Mouse (Mus musculus) heart, postnatal 36 days (tissue): ENCODE data around the gene Zfp174. TPM values are rescaled to one million over a fixed set of nuclear protein-coding genes. Genes with fewer than 3 reads are reported as not detected.

Experiments used
- DNase-seq, 2 experiments: peaks; one replicate each; pipeline ENCODE4 v3.0.0; 2021 to 2022
- intact Hi-C: fragments of 180-260 bp; cut with DNase I; formaldehyde crosslinking; loops from one replicate; pipeline ENCODE4 v1.15.1; 2025
- total RNA-seq, 2 experiments: library from RNA; stranded (reverse); gene quantifications; 2 replicates each; pipeline ENCODE4 v1.2.3; 2021

Gene Zfp174
- total RNA-seq, 2 experiments from 2014 or later: 1.4 to 1.6 TPM

DNA sequence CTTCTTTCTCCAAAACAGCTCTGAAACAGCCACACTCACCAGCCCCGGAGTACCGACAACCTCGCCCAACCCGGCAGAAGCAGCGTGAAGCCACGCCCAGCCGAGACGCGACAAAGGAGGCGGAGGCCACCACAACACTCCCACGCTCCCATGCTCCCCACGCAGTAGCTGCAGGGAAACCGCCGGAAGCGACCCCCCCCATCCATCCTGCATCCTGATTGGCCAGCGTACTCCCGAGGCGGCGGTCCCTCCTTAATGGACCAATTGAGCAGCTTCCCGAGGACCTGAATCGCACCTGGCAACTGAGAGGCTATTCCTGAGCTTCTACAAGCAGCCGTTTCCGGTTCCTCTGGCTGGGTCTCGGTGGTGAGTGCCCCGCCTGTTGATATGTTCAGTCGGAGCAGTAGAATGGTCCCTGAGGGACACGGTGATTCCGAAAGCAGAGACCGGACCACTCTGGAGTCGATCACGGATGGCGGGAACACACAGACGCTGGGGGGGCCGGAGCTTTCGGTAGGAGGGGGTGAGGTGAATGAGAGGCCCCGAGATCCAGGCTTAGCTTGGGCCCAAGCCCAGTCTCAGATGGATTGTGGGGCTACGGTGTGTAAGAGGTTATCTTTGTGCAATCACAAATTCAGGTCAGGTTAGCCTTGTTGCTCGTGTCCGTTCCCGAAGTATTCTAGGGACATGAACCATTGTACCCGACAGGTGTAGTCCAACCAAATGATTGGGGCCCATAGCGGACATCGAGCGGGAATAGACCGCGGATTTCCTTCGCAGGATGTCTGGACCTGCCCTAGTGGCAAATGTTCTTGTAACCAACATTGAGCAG, 25.4 kb downstream of the Zfp174 start, which contains the start of gene Naa60:
Naa60 (plus strand) TSS at position 160 of the 832 bp plus-strand sequence.
- intact Hi-C loops: loop anchor here (1.0 kb wide), 1 partner anchor 12 kb away; the partner anchor contains the start of genes Gm20695 and Zfp597
- peak; percentile 85 to 86 for DNase-seq

DNA sequence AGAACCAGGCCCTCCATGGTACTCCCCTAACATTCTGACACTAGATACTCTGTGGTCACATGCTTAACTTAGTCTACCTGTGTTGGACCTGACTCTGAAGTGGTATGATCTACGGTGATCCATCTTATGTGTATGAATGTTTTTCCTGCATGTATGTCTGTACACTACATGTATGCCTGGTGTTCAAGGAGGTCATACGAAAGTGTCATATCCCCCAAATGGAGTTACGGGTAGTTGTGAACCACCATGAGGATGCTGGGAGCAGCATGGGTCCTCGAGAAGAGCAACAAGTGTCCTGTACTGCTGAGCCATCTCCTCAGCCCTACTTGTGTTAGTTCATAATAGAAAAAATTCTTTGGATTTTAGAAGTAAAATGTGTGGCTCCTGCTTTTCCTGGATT, 29.3 kb downstream of the Zfp174 start:
- intact Hi-C loops: no loop called here
- no peak for DNase-seq

DNA sequence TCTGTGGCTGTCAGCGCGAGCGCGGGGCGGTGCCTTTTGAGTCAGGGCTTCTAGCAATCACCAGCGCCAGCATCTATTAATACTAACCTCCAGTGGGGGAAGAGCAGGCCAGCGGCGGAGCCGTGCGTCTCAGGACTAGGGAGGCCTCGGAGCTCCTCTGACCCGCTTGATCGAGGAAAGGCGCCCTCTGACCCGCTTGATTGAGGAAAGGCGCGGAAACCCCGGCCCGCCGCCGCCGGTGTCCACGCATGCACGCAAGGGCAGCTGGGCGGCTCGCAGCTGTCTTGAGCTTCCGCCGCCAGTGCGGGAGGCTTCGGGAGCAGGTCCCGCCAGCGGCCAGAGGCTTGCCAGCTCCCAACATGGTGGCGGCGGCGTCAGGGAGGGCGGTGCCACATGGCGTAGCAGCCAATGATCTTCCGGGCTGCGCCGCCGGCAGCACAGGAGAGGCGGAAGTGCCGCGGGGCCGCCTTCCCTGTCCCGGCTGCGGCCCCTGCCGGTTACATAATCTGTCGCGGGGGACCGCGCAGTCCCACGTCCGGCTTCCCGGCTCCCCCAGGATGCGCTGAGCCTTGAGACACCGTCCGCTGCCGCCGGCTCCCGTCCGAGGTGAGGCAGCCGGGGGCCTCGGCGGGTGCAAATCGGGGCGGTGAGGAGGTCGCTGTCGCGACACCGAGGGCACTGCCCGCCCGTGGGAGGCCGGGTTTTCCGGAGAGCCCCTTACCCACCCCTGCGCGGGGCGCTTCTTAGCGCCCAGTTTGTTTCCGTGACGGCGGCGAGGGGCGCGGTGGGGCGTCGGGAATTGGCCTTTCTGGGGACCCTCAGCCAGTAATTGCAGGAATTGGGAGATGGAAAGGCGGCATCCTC, 37.4 kb downstream of the Zfp174 start, which contains the start of the genes Zfp597 and Gm20695:
Zfp597 (minus strand) TSS at position 361 of the 864 bp plus-strand sequence.
Gm20695 (plus strand) TSS at position 448 of the 864 bp plus-strand sequence.
- intact Hi-C loops: loop anchor here (1.0 to 5.0 kb wide), 3 partner anchors 12 to 37 kb away; partner anchors contain the start of genes 1700037C18Rik, Cluap1, Naa60 and Zfp174

DNA sequence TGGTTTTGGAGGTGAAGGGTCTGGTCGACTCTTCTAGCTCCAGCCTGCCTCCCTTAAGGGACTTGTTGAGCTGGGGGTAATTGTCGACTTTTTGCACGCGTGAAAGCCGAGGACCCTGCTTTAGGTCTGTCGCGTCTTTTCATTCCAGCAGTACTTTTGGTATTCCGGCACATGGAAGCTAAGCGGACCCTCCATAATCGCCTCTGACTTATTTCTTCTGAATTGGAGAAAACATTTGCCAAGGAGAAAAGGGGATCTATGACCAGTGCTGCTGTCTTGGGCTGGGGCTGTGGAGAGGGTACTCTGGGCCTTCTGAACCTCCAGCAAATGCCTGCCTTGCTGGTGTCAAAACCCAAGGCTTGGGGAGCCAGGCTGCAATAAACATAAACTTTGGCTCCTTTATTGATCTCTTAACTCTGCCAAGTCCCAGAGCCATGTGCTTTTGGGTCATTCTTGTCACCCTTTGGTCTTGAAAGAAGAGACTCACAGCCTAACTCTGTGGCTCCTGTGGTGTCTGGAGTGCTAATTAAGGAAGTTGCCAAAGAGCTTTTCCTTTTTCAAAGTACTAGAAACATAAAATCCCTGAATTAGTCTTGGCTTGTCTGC, 38.1 kb downstream of the Zfp174 start:
- intact Hi-C loops: loop anchor here (2.0 kb wide), 1 partner anchor 24 kb away; the partner anchor contains the start of genes 1700037C18Rik and Cluap1
- DNase-seq: no peak

More for the DNA sequence above, 37.4 kb downstream of the Zfp174 start, which contains the start of the genes Zfp597 and Gm20695:
- peak; percentile 97 for DNase-seq

DNA sequence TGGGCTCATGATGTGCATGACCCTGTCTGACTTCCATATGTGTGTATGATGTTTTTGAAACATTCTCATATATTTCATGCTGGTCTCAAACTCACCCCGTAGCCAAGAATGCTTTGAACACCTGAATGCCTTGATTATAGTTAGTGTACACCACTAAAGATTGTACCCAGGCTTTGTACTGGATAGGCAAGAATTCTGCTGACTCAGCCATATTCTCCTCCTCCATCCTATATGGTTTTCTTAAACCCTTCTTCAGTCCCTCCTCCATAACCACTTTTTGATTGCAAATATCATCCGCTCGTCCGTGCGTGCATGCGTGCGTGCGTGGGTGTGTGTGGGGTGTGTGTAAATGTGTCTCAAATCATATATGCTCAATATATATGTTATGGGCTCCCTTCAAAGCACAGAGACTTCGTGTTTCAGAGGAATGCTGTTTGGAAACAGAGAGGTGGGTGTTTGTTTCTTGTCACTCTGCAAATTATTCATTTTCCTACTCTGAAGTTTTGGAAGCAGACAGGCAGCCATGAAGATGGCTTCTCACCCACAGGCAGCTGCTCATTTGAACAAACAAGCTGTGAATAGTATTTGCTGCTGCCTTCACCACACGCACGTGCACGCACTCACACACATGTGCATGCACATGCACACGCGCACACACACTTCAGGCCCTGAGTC, 44.7 kb downstream of the Zfp174 start:
- intact Hi-C loops: no loop called here
- no peak for DNase-seq

DNA sequence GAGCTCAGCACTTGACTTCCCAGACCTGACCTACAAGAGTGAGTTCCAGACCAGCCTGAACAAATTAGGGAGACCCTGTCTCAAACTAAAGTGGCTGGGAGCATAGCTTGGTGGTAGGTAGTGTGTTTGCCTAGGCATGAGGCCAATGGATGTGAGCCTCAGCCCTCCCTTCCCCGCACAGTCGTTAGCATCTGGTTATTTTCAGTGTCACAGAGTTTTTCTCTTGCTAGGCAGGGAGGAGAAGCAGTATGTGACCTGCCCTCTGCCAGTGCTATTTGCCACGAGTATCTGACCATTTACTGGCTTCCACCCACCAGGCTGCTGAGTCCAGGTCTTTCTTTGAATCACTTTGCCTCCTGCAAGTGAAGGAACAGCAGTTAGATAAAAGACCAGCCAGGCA, 46.7 kb downstream of the Zfp174 start:
- no peak for DNase-seq
- intact Hi-C loops: no loop called here

DNA sequence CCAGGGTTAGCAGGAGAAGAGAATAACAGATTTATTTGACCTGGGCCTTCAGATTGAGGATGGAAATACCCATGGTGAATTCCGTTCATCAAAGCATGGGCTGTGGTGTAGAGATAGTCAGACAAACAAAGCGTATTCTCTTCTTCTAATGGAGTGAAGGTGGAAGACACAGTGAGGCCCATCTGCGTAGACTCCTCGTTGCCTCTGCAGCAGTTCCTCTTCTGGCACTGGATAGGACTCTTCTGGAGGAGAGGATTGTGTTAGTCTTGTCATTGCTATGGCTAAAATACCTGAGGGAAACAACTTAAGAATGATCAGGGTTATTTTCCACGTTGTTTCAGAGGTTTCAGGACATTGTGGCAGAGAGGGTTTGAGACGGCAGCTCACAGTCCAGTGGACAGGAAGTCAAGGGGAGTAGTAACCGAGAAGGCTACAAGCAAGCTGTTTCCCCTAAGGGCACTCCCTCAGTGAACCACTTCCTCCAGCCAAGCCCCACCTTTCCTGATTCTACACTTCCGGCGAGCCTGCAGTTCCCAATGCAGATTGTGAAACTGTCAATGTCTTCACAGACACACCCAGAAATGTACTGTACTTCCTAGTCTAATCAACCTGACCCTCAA, 48.2 kb downstream of the Zfp174 start:
- intact Hi-C loops: no loop called here
- DNase-seq: peak; percentile 47 to 51

DNA sequence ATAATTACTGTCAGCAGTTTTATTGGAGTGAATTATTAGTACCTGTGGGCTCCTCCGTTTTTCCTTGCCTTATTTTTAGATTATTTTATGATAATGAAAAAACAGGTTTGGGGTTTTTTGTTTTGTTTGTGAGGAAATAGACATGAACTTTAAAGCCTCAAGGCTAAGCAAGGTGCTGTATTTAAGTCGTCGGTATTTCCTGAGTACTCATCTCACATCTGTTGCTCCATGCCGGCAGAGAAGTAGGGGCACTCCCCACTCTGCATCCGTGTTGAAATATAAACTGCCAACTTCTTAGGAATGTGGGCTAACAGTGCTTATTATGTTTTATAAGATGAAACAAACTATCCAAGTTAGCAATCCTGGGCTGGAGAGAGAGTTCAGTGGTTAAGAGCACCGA, 49.0 kb downstream of the Zfp174 start:
- DNase-seq: no peak
- intact Hi-C loops: no loop called here

DNA sequence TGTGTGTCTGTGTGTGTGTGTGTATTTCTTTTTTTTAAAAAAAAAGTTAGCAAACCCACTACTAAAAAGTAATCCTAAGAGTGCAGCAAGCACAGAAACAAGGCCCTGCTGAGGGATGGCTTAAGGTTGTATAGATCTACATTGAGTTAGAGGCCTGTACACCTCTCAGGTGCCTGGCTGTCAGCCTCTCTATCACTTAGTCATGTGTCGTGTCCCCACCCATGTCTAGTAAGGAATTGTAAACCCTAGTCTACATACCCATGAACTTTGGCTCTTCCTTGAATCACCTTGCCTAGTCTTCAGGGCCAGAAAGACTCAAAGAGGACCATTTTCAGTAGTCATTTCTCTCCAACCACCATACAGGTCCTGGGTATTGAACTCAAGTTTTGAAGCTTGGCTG, 49.5 kb downstream of the Zfp174 start:
- DNase-seq: no peak
- intact Hi-C loops: no loop called here

DNA sequence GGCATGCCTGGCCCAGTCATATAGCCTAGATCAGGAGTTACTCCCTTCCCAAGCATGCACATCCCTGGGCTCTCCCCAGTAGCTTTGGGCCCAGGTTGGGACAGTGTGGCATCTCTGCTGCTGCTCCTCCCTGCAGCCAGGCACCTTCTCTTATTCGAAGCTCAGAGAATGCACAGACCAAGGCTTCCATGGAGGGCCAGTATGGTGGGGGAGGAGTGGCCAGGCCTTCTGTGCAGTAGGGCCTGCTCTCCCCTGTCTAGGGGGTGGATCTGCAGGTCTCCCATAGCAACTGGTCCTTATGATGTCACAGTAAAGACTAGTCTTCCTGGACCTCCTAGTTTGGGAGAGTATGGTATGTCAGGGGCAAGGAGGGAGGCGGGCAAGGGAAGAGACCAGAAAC, 60.4 kb downstream of the Zfp174 start:
- DNase-seq: no peak
- intact Hi-C loops: no loop called here

Other genes starting within 250 kb of the Zfp174 start
- not detected for gene Mefv, start 129.2 kb upstream of the Zfp174 start, total RNA-seq
- gene Zfp263, start 103.2 kb upstream of the Zfp174 start, total RNA-seq: 1 to 10 TPM; 8.2 to 8.5 TPM
- gene Olfr15, start 16.4 kb upstream of the Zfp174 start, total RNA-seq: not detected
- gene Naa60, start 25.1 kb downstream of the Zfp174 start, total RNA-seq: 10 to 100 TPM; 50.1 to 53.6 TPM
- 10 to 100 TPM; 11.1 to 11.8 TPM for gene Zfp597, start 37.3 kb downstream of the Zfp174 start, total RNA-seq
- gene Gm20695, start 37.4 kb downstream of the Zfp174 start, total RNA-seq: under 1 TPM in 1 of 2 experiments, not detected in 1; 0.60 TPM
- gene 1700037C18Rik, start 61.4 kb downstream of the Zfp174 start, total RNA-seq: 1 to 10 TPM; 2.7 to 6.9 TPM
- gene Cluap1, start 61.5 kb downstream of the Zfp174 start, total RNA-seq: 10 to 100 TPM; 10.5 to 11.6 TPM
- 1 to 10 TPM; 1.0 to 1.1 TPM for gene Nlrc3, start 129.4 kb downstream of the Zfp174 start, total RNA-seq
- gene Slx4, start 156.5 kb downstream of the Zfp174 start, total RNA-seq: 1 to 10 TPM; 7.0 to 7.1 TPM
- gene Dnase1, start 189.7 kb downstream of the Zfp174 start, total RNA-seq: not detected
- 100 to 1,000 TPM; 155 TPM for gene Trap1, start 230.6 kb downstream of the Zfp174 start, total RNA-seq